Mouse (Mus musculus) heart, adult 10 weeks (tissue): ENCODE results near the gene Usp20. TPM values are rescaled to one million over a fixed set of nuclear protein-coding genes. Genes with fewer than 3 reads are reported as not detected.

Experiments used
- polyA plus RNA-seq: library from polyadenylated mRNA; stranded (reverse); fragments of 350-450 nt; fragmentation: Illumina TruSeq; extraction: RNeasy Lipid Tissue Mini Kit (QIAGEN cat#74804); gene quantifications from one replicate; pipeline ENCODE4 v1.2.3, GENCODE M21; 2014; ENCODE audit warnings: low read depth, low replicate concordance

The Usp20 gene
- polyA plus RNA-seq: 39.1 TPM

DNA sequence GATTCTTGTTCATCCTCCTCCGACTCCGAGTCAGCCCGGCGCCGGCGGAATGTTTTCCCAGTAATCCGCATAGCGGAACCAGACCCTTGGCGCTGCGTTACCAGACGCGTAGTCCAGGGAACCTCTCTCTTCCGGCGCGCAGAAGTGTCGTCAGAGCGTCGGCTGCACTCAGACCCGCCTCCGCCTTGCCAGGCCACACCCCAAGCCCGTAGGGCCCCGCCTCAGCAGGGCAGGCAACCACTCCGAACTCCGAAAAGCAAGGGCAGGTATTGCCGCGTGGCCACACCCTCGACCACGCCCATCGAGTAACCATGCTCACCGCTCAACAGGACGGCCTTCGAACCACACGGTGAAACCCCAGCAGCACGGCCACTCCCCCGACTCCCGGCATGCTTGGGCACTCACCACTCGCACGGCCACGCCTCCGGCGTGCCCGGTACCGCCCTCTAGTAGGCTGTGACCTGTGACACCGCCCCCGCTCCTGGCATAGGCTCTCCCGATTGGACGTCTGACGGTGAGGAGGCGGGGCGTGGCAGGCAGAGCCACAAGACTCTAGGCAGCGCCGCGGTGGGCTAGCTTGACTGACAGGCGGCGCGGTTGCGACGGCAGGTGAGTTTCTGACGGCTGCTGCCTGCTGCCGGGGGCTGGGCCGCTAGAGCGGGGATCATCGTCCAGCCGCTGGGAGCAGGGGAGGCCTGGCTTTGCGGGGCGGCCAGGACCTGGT, at the start of gene Usp20, which contains the start of gene BC005624:
TSS of gene Usp20 (plus strand) at position 490 of the 724 bp plus-strand sequence.
TSS of gene BC005624 (minus strand) at position 412 of the 724 bp plus-strand sequence.

DNA sequence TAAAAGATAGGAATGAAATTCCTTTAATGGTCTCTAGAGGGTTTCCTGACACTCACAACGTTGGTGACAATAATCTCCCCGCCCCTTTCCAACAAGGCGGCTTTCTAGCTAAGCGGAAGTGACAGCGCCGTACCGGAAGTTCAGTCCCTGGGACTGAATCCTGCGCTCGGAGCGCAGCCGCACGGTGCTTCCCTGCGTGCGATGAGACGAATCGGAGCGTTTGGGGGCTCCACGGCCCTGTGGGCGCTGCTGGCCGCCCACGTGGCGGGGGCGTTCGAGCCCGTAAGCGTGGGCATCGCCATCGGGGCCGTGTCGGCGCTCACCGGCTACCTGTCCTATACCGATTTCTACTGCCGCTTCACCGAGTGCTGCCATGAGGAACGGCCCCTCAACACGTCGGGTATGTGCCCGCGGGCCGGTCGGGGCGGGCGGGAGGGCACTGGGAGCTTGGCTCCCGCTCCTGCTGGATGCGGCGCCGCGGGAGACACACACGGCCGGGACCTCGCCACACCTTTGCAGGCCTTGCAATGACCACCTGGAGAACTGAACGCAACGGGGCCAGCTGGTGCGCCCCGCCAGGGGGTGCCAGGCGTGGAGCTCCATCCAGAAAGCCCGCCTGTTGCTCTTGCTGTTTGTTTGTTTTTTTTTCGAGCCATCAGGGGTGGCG, 29.1 kb upstream of the Usp20 start, which contains the start of gene Tor1b:
TSS of gene Tor1b (plus strand) at position 136 of the 667 bp plus-strand sequence.

DNA sequence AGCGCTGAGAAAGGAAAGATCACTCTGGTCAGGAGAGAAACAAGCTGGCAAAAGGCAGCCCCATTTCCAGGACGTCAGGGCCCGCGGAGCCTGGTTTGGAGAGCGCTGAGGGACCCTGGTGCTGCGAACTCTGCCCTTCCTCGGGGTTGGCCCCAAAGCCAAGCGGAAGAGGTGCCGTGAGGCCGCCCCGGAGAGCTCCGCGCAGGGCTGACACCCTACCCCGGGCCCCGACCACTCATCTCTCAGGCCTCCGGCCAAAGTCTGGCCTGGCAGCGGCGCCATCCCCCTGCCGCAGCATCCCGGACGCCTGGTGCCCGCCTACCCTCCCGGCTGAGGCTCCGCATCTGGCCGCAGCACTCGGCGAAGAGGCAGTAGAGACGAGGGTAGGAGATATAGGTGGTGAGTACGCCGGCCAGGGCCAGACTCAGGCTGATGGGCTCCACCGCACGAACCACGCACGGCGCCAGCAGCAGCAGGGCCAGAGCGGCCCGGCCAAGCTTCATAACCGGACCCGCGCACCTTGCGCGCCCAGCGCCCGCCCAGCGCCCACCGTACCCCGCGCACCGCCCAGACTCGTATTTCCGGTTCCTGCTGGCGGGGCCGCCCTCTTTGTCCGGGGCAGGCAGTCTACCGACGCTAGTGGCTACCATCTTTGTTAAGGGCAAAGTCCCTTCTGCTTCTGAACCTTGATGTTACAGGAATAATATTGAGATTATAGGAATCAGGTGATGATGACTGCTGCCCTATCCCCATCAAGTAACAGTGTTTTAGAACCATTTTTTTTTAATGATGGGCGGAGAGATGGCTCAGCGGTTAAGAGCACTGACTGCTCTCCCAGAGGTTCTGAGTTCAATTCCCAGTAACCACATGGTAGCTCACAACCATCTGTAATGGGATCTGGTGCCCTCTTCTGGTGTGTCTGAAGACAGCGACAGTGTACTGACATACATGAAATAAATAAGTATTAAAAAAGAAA, 14.4 kb upstream of the Usp20 start, which contains the start of gene Tor1a:
TSS of gene Tor1a (minus strand) at position 582 of the 976 bp plus-strand sequence.

Other genes starting within 250 kb of the Usp20 start
- 0.94 TPM for gene 1700001O22Rik, start 178.6 kb upstream of the Usp20 start, polyA plus RNA-seq
- 24.4 TPM for gene Ntmt1, start 174.5 kb upstream of the Usp20 start, polyA plus RNA-seq
- 8.7 TPM for gene Asb6, start 151.9 kb upstream of the Usp20 start, polyA plus RNA-seq
- 1.5 TPM for gene Prrx2, start 147.3 kb upstream of the Usp20 start, polyA plus RNA-seq
- gene Ptges, start 52.4 kb upstream of the Usp20 start, polyA plus RNA-seq: 2.0 TPM
- gene Tor1b, start 29.3 kb upstream of the Usp20 start, polyA plus RNA-seq: 28.6 TPM
- 17.3 TPM for gene Tor1a, start 14.3 kb upstream of the Usp20 start, polyA plus RNA-seq
- 32.4 TPM for gene BC005624, start 78 bp upstream of the Usp20 start, polyA plus RNA-seq
- 43.1 TPM for gene Fnbp1, start 159.7 kb downstream of the Usp20 start, polyA plus RNA-seq
- gene Gpr107, start 170.0 kb downstream of the Usp20 start, polyA plus RNA-seq: 18.9 TPM